Mouse (Mus musculus): ENCODE data around the gene H2-Ob.

- TF ChIP-seq CTCF (IDR thresholded peaks at IDR 0.05; ENCODE audit: extremely low read depth, insufficient read depth, low read length) (no peak), POLR2A (IDR thresholded peaks at IDR 0.05; ENCODE audit: extremely low read depth, insufficient read depth, low read length) (no peak)
Measured at GRCm38 (mm10) chr17:34251666-34252065, 13.0 kb downstream of the H2-Ob start.

All from cortical plate, adult 2 months (tissue).